Mouse (Mus musculus) MEL (cell line): ENCODE data around the gene Tifa. TPM values are rescaled to one million over a fixed set of nuclear protein-coding genes. Genes with fewer than 3 reads are reported as not detected.
"Not testable (repeated sequence)": the region's sequence is repeated elsewhere in the genome, so short reads cannot be mapped to it uniquely, and the experiment has no call there.

Experiments used
- DNase-seq: peaks from one replicate; pipeline ENCODE4 v3.0.0; 2011; ENCODE audit warnings: low read depth, low spot score
- H3K27ac ChIP-seq: 2 replicates; pipeline ENCODE4 v1.5.1; 2012; ENCODE audit warnings: low read depth, mild to moderate bottlenecking, control low read depth, low read length, moderate library complexity; ENCODE audit not compliant: control insufficient read depth
- H3K27me3 ChIP-seq, 2 experiments: fragments of 150-350 bp in 1 of 2; sonication (generic) in 1 of 2; 2 replicates each; pipeline ENCODE4 v1.6.1; 2012; ENCODE audit warnings: low read length in 2 of 2, mild to moderate bottlenecking in 2 of 2, improper control_type of control experiment in 1 of 2, moderate library complexity in 1 of 2; ENCODE audit not compliant: insufficient read depth in 2 of 2, control insufficient read depth in 1 of 2
- H3K36me3 ChIP-seq, 2 experiments: 2 replicates each; pipeline ENCODE4 v1.6.1; 2012 to 2014; ENCODE audit warnings: low read length in 2 of 2, improper control_type of control experiment in 1 of 2, inconsistent platforms in 1 of 2, mild to moderate bottlenecking in 1 of 2; ENCODE audit not compliant: insufficient read depth in 2 of 2, control insufficient read depth in 1 of 2
- H3K4me1 ChIP-seq, 2 experiments: fragments of 150-350 bp in 1 of 2; sonication (generic) in 1 of 2; 2 replicates each; pipeline ENCODE4 v1.6.1; 2012; ENCODE audit warnings: low read length in 2 of 2, improper control_type of control experiment in 1 of 2, mild to moderate bottlenecking in 1 of 2; ENCODE audit not compliant: insufficient read depth in 2 of 2, control insufficient read depth in 1 of 2
- H3K4me3 ChIP-seq, 2 experiments: fragments of 150-350 bp in 1 of 2; sonication (generic) in 1 of 2; 2 replicates each; pipeline ENCODE4 v1.5.1; 2012; ENCODE audit warnings: low read depth in 2 of 2, low read length in 2 of 2, mild to moderate bottlenecking in 2 of 2, moderate library complexity in 2 of 2, control low read depth in 1 of 2, improper control_type of control experiment in 1 of 2; ENCODE audit not compliant: control insufficient read depth in 1 of 2, insufficient read depth in 1 of 2
- H3K79me2 ChIP-seq: 2 replicates; pipeline ENCODE4 v1.6.1; 2012; ENCODE audit warnings: mild to moderate bottlenecking, low read length, moderate library complexity; ENCODE audit not compliant: control insufficient read depth, poor library complexity, insufficient read depth
- H3K9ac ChIP-seq: 2 replicates; pipeline ENCODE4 v1.6.1; 2012; ENCODE audit warnings: low read depth, mild to moderate bottlenecking, control low read depth, low read length, moderate library complexity; ENCODE audit not compliant: control insufficient read depth, poor library complexity, severe bottlenecking
- H3K9me3 ChIP-seq: fragments of 150-350 bp; sonication (generic); replicated peaks from 2 replicates; pipeline ENCODE4 v1.6.1; 2012; ENCODE audit warnings: mild to moderate bottlenecking, low read length, improper control_type of control experiment, moderate library complexity; ENCODE audit not compliant: insufficient read depth
- CHD1 ChIP-seq: IDR thresholded peaks from 2 replicates; pipeline ENCODE4 v1.6.1; 2012; ENCODE audit warnings: low read depth, mild to moderate bottlenecking, inconsistent platforms, low read length, improper control_type of control experiment
- CTCF ChIP-seq, 3 experiments: IDR thresholded peaks in 2 of 3; conservative IDR thresholded peaks in 1 of 3; 2 replicates each; pipeline ENCODE4 v1.5.1; 2011 to 2012; ENCODE audit warnings: low read length in 3 of 3, low read depth in 2 of 3, mild to moderate bottlenecking in 2 of 3, improper control_type of control experiment in 1 of 3, inconsistent platforms in 1 of 3, mixed read lengths in 1 of 3, moderate library complexity in 1 of 3; ENCODE audit not compliant: control insufficient read depth in 1 of 3, insufficient read depth in 1 of 3, poor library complexity in 1 of 3, severe bottlenecking in 1 of 3
- E2F4 ChIP-seq: IDR thresholded peaks from 2 replicates; pipeline ENCODE4 v1.6.1; 2011; ENCODE audit warnings: low read depth, low read length, improper control_type of control experiment, borderline replicate concordance
- ELF1 ChIP-seq: IDR thresholded peaks from 2 replicates; pipeline ENCODE4 v1.6.1; 2014; ENCODE audit warnings: low read depth, mild to moderate bottlenecking, inconsistent platforms, low read length, improper control_type of control experiment, moderate library complexity
- MAX ChIP-seq: IDR thresholded peaks from 2 replicates; pipeline ENCODE4 v1.6.1; 2011; ENCODE audit warnings: low read length, improper control_type of control experiment
- POLR2AphosphoS2 ChIP-seq: IDR thresholded peaks from 2 replicates; pipeline ENCODE4 v1.6.1; 2011; ENCODE audit warnings: low read length, improper control_type of control experiment
- SIN3A ChIP-seq: IDR thresholded peaks from 2 replicates; pipeline ENCODE4 v1.6.1; 2012; ENCODE audit warnings: low read length, improper control_type of control experiment, inconsistent platforms
- TBP ChIP-seq: IDR thresholded peaks from 2 replicates; pipeline ENCODE4 v1.8.0; 2011; ENCODE audit warnings: low read depth, low read length, improper control_type of control experiment
- USF2 ChIP-seq, 2 experiments: IDR thresholded peaks; 2 replicates each; pipeline ENCODE4 v1.6.1; 2011 to 2012; ENCODE audit warnings: improper control_type of control experiment in 2 of 2, low read length in 2 of 2, borderline replicate concordance in 1 of 2, inconsistent platforms in 1 of 2, low read depth in 1 of 2, mild to moderate bottlenecking in 1 of 2; ENCODE audit not compliant: insufficient read depth in 1 of 2
- ZNF384 ChIP-seq: IDR thresholded peaks from 2 replicates; pipeline ENCODE4 v1.6.1; 2012; ENCODE audit warnings: low read depth, mild to moderate bottlenecking, inconsistent platforms, low read length, improper control_type of control experiment
- polyA plus RNA-seq, 2 experiments: library from polyadenylated mRNA; stranded (reverse) in 1 of 2; unstranded in 1 of 2; fragments of >175 nt in 1 of 2; fragments of >200 nt in 1 of 2; gene quantifications; 2 replicates each; pipeline versions ENCODE4 v1.2.1 to v1.2.4; 2012; ENCODE audit warnings: low replicate concordance in 2 of 2, low read depth in 1 of 2; ENCODE audit not compliant: insufficient read length in 2 of 2, insufficient read depth in 1 of 2, missing spikeins in 1 of 2
- total RNA-seq: library from RNA; depleted of rRNA; stranded (reverse); fragments of 300-350 nt; gene quantifications from 2 replicates; pipeline ENCODE4 v1.2.3, GENCODE M21; 2012

The Tifa gene
- total and polyA plus RNA-seq, 3 experiments = 1.7 to 3.0 TPM; not detected in 1

DNA sequence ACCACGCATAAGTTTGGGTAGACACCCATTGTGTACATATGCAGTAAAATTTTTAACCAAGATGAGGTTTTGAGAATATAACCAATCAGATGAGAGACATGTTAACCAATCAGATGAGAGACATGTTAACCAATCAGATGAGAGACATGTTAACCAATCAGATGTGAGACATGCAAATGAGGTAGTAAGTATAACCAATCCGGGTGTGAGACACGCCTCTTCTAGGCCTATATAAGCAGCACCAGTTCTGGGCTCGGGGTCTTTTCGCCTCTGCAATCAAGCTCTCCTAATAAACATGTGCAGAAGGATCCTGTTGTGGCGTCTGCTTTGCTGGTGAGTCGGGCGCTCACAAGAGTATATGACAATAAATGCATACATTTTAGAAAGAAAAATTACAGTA, 5.9 kb upstream of the Tifa start:
- not testable (repeated sequence) for DNase-seq, H3K27me3 ChIP-seq, H3K4me3 ChIP-seq, H3K9me3 ChIP-seq, H3K9ac ChIP-seq, H3K27ac ChIP-seq, H3K36me3 ChIP-seq, H3K79me2 ChIP-seq
- TF ChIP-seq TBP = peak; percentile 53; the same call in 1 of the 2 replicates
- peaks cover 0 to 11% of the 10 kb centered on the region in 2 experiments; a peak in 3 of 4 replicates for H3K4me1 ChIP-seq

DNA sequence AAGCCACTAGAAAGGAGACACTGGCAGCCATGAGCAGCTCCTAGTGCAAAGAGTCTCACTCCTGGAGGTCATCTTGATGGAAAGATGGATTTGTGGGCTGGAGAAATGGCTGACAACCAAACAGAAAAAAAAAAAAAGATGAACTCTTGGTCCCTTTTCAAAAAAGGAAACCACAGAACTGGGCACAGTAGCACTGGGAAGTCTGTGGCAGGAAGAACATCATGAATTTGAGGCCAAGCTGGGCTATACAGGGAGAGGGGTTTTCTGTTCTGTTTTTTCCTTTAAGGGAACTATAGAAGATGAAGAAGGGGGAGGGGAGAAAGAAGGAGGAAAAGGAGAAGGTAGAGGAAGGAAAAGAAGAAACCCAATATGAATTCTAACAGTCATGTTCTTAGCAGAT, 2.6 kb upstream of the Tifa start:
- Histone ChIP-seq H3K27me3 (no peaks in the 10 kb centered on the region), H3K4me1 (peaks cover 0 to 9% of the 10 kb centered on the region in 2 experiments; a peak in 2 of 4 replicates), H3K9me3 (no peaks in the 10 kb centered on the region), H3K27ac (no peak overlapping the region), H3K36me3 (peaks cover 0 to 8% of the 10 kb centered on the region in 2 experiments; a peak in 2 of 4 replicates), H3K9ac (no peak overlapping the region), H3K4me3 (no peak overlapping the region), H3K79me2 (no peaks in the 10 kb centered on the region; the same call in 1 of the 2 replicates)
- no peak for DNase-seq
- TF ChIP-seq USF2 (IDR thresholded peaks at IDR 0.05; ENCODE audit: borderline replicate concordance in 1 of 2, insufficient read depth in 1 of 2, low read depth in 1 of 2, low read length in 2 of 2) (no peak), ZNF384 (peak; percentile 66)

DNA sequence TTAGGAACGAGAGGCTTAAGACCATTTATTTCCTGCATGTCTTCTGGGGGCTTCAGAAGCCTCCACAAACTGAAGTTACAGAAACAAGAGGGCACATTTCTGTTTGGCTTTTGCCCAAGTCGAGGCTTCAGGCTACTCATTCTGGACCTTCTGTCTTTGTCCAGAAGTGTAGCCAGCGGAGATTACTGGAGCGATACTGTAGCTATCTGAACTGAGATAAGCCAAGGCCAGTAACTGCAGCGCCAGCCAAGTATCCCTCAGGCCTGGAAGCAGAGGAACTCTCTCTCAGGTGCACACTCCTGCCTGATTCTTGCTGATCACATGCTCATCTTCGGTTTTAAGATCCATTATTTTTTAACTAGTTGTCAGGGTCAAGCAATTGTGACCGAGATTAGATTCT, 1.6 kb upstream of the Tifa start:
- no peak overlapping the region for H3K4me3 ChIP-seq
- peaks cover 0 to 13% of the 10 kb centered on the region in 2 experiments; a peak in 2 of 4 replicates for H3K36me3 ChIP-seq
- H3K9ac ChIP-seq = no peak overlapping the region
- no peak overlapping the region for H3K27ac ChIP-seq
- H3K9me3 ChIP-seq = no peaks in the 10 kb centered on the region
- peaks cover 5 to 18% of the 10 kb centered on the region in 2 experiments; a peak in 3 of 4 replicates for H3K4me1 ChIP-seq
- no peak for TF ChIP-seq CTCF (IDR thresholded peaks at IDR 0.05 in 2 of 3, conservative IDR thresholded peaks at IDR 0.05 in 1 of 3; ENCODE audit: control insufficient read depth in 1 of 3, insufficient read depth in 1 of 3, low read depth in 2 of 3, low read length in 3 of 3, poor library complexity in 1 of 3, severe bottlenecking in 1 of 3)
- TF ChIP-seq MAX = no peak
- TF ChIP-seq E2F4 = no peak
- no peak for TF ChIP-seq SIN3A
- no peak for TF ChIP-seq POLR2AphosphoS2
- TF ChIP-seq ELF1 = no peak
- no peaks in the 10 kb centered on the region; the same call in 1 of the 2 replicates for H3K79me2 ChIP-seq
- H3K27me3 ChIP-seq = no peaks in the 10 kb centered on the region
- DNase-seq = no peak

DNA sequence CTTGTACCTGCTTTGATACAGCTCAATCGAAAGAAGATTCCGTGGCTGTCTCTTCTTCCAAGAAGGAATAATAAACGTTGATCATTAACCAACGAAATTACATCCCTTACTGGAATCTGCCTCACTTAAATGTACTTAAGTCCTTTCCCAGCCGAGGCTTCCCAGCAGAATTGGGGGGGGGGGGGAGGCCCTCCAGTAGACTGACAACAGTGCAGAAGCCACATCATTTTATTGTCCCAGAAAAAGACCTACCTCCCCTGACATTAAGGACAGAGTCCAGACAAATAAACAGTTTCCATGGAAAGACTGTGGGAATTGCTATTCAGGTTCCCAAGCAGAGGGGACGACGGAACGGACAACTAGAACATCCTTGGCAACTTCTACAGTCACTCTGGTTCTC, 686 bp upstream of the Tifa start:
- TF ChIP-seq CHD1 = no peak
- TF ChIP-seq, all 39 proteins: peak for 0
- H3K4me1 ChIP-seq = peaks cover 5 to 19% of the 10 kb centered on the region in 2 experiments; a peak in 3 of 4 replicates
- H3K36me3 ChIP-seq = peaks cover 0 to 14% of the 10 kb centered on the region in 2 experiments; a peak in 2 of 4 replicates
- DNase-seq = no peak
- H3K9ac ChIP-seq = no peak overlapping the region
- no peak overlapping the region for H3K4me3 ChIP-seq
- H3K9me3 ChIP-seq = no peaks in the 10 kb centered on the region
- no peaks in the 10 kb centered on the region for H3K27me3 ChIP-seq
- no peak overlapping the region for H3K27ac ChIP-seq
- H3K79me2 ChIP-seq = no peaks in the 10 kb centered on the region; the same call in 1 of the 2 replicates
